In the genomic region with DNA sequence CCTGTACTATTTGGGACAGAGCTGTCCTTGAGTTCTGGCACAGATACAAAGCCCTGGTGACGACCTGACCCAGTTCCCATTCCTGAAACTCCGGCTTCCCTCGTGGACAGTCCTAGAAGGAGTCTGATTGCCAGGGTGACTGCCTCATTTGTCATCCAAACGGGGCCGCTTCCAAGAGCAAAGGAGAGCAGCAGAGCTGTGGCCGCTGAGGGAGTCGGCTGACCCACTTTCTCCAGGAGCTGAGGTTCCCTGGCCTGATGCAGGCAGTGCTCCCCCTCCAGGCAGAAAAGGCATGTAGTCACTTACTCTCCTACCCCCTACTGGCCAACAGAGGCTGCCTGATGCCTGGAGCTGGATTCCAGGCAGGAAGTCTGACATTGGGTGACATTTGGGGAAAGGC, we compare ENCODE assay signal across 9 mouse cellular contexts.
DNase-seq lines count a peak whose midpoint lies in the region; ATAC-seq and TF ChIP-seq lines count a peak whose summit lies in the region.
"Had no signal": no experiment of that assay in that cellular context is flagged by ENCODE, and none has a peak within 500 bp of the region (broad histone marks: within the 10 kb centered on the region; RNA-seq: fewer than 3 reads in every experiment).

No protein-coding gene starts in this region.

- H3K36me3 ChIP-seq in liver, embryonic 14.5 days (replicated peaks; ENCODE audit: control insufficient read depth, insufficient read depth, low read depth), result no peaks in the 10 kb centered on the region

- H3K9me3 ChIP-seq in liver, embryonic 14.5 days (ENCODE audit: control insufficient read depth, low read length), result no peaks in the 10 kb centered on the region

- H3K4me3 ChIP-seq in liver, embryonic 14.5 days (ENCODE audit: insufficient read depth in 1 of 2, low read depth in 2 of 2, low read length in 2 of 2), result no peak overlapping the region

- no peak for TF ChIP-seq EP300 in liver, embryonic 14.5 days (IDR thresholded peaks at IDR 0.05; ENCODE audit: low read depth)

- no peaks in the 10 kb centered on the region for H3K27me3 ChIP-seq in liver, embryonic 14.5 days (ENCODE audit: control insufficient read depth, insufficient read depth, low read length)

- H3K4me2 ChIP-seq in liver, embryonic 14.5 days (ENCODE audit: low read depth), result no peak overlapping the region

- DNase-seq in thymus, postnatal 0 days (ENCODE audit: low spot score), result peak; percentile 6
- no peak for DNase-seq in thymus, postnatal 14 days
- peak; percentile 68 to 82 for DNase-seq in cerebellum, adult 18-20 months
- peak; percentile 77 for DNase-seq in gastrocnemius, adult 18-20 months (ENCODE audit: low spot score)
- DNase-seq in kidney, adult 9 months, result peak; percentile 54
- no peak for DNase-seq in liver, embryonic 14.5 days (ENCODE audit: low read depth in 3 of 3, low spot score in 3 of 3)
- DNase-seq in retina, postnatal 1 day, result peak; percentile 94
- DNase-seq in B cell, adult 2 months, result no peak

- no peak for ATAC-seq in liver, embryonic 14.5 days (ENCODE audit: insufficient read depth)

- H3K4me1 ChIP-seq in liver, embryonic 14.5 days (replicated peaks; ENCODE audit: control insufficient read depth in 2 of 2, insufficient read depth in 2 of 2, low read length in 1 of 2), result no peaks in the 10 kb centered on the region

- H3K27ac ChIP-seq in liver, embryonic 14.5 days, result no peak overlapping the region
- H3K27ac ChIP-seq: macrophage had no signal

- WGBS in liver, embryonic 14.5 days (ENCODE audit: insufficient replicate concordance), result 31% methylated on average over 7 of the region's 7 CpGs

- TF ChIP-seq CTCF in liver, embryonic 14.5 days (IDR thresholded peaks at IDR 0.05; ENCODE audit: low read depth), result peak; percentile 55

- no peak overlapping the region for H3K9ac ChIP-seq in liver, embryonic 14.5 days (replicated peaks)

Comparison
In these comparisons a context has a peak if more than half of its experiments do, and no peak if none do; other contexts are left out.
1. DNase-seq: peak in thymus, postnatal 0 days (single experiment), cerebellum, adult 18-20 months (2 of 2), gastrocnemius, adult 18-20 months (single experiment), kidney, adult 9 months (single experiment) and retina, postnatal 1 day (single experiment); none in thymus, postnatal 14 days (single experiment), liver, embryonic 14.5 days (0 of 3) and B cell, adult 2 months (0 of 2).